Mouse (Mus musculus): ENCODE data around the gene Hspa8. TPM values are rescaled to one million over a fixed set of nuclear protein-coding genes. Genes with fewer than 3 reads are reported as not detected.
"Not testable (repeated sequence)": the region's sequence is repeated elsewhere in the genome, so short reads cannot be mapped to it uniquely, and the experiment has no call there.

Hspa8 gene
- total RNA-seq, 1 experiment, result 3,988 TPM

GRCm38 (mm10) chr9:40781726-40782581 lies 18.8 kb upstream of the Hspa8 start:
- Histone ChIP-seq H3K36me3 (ENCODE audit: control insufficient read depth, insufficient read depth, low read length, poor library complexity, severe bottlenecking) (no peaks in the 10 kb centered on the region), H3K4me1 (ENCODE audit: control insufficient read depth in 2 of 2, insufficient read depth in 2 of 2, low read length in 2 of 2, poor library complexity in 1 of 2) (peaks cover 8 to 10% of the 10 kb centered on the region in 2 experiments), H3K27ac (ENCODE audit: insufficient read depth, low read depth, low read length, poor library complexity, severe bottlenecking) (peak overlapping the region; percentile 96), H3K4me3 (ENCODE audit: insufficient read depth in 1 of 2, low read depth in 1 of 2, low read length in 2 of 2, poor library complexity in 1 of 2, severe bottlenecking in 1 of 2) (peak overlapping the region; percentile 10 to 50; a peak in 3 of 4 replicates), H3K9ac (ENCODE audit: insufficient read depth, low read depth, low read length, poor library complexity, severe bottlenecking) (peak overlapping the region; percentile 54), H3K9me3 (ENCODE audit: control insufficient read depth, insufficient read depth, low read depth, low read length) (no peaks in the 10 kb centered on the region)
- DNase-seq (ENCODE audit: low read depth, low spot score), result no peak
- in situ Hi-C loops (cut with MboI; ENCODE audit: low sequenced_read_pairs in 2 of 2, unreplicated experiment in 2 of 2), result no loop called here
- no peak for TF ChIP-seq ZNF384 (IDR thresholded peaks at IDR 0.05; ENCODE audit: low read depth, low read length)
- TF ChIP-seq MAFK (IDR thresholded peaks at IDR 0.05; ENCODE audit: insufficient read depth, low read depth, low read length), result no peak
- TF ChIP-seq ZC3H11A (IDR thresholded peaks at IDR 0.05; ENCODE audit: borderline replicate concordance, low read depth, low read length), result no peak
- TF ChIP-seq HCFC1 (IDR thresholded peaks at IDR 0.05; ENCODE audit: borderline replicate concordance, insufficient read depth, low read length), result no peak
- no peak for TF ChIP-seq CHD2 (IDR thresholded peaks at IDR 0.05; ENCODE audit: low read depth, low read length)

- Histone ChIP-seq H3K9ac (ENCODE audit: insufficient read depth, low read depth, low read length, poor library complexity, severe bottlenecking) (peak overlapping the region; percentile 49), H3K36me3 (ENCODE audit: control insufficient read depth, insufficient read depth, low read length, poor library complexity, severe bottlenecking) (no peaks in the 10 kb centered on the region), H3K4me1 (ENCODE audit: control insufficient read depth in 2 of 2, insufficient read depth in 2 of 2, low read length in 2 of 2, poor library complexity in 1 of 2) (peaks cover 8 to 10% of the 10 kb centered on the region in 2 experiments), H3K9me3 (ENCODE audit: control insufficient read depth, insufficient read depth, low read depth, low read length) (no peaks in the 10 kb centered on the region), H3K27ac (ENCODE audit: insufficient read depth, low read depth, low read length, poor library complexity, severe bottlenecking) (peak overlapping the region; percentile 96), H3K4me3 (ENCODE audit: insufficient read depth in 1 of 2, low read depth in 1 of 2, low read length in 2 of 2, poor library complexity in 1 of 2, severe bottlenecking in 1 of 2) (peak overlapping the region; percentile 47 to 50)
- TF ChIP-seq ZNF384 (IDR thresholded peaks at IDR 0.05; ENCODE audit: low read depth, low read length), result peak; percentile 94
- no peak; the same call in 1 of the 2 replicates for TF ChIP-seq CHD2 (IDR thresholded peaks at IDR 0.05; ENCODE audit: low read depth, low read length)
- in situ Hi-C loops (cut with MboI; ENCODE audit: low sequenced_read_pairs in 2 of 2, unreplicated experiment in 2 of 2), result no loop called here
- peak; percentile 90 for DNase-seq (ENCODE audit: low read depth, low spot score)
These were observed 17.0 kb upstream of the Hspa8 start for GRCm38 (mm10) chr9:40783641-40784373.

- H3K9me3 ChIP-seq (ENCODE audit: control insufficient read depth, insufficient read depth, low read depth, low read length), result no peaks in the 10 kb centered on the region
- H3K27ac ChIP-seq (ENCODE audit: insufficient read depth, low read depth, low read length, poor library complexity, severe bottlenecking), result peak overlapping the region; percentile 96
- peak overlapping the region; percentile 47 to 50 for H3K4me3 ChIP-seq (ENCODE audit: insufficient read depth in 1 of 2, low read depth in 1 of 2, low read length in 2 of 2, poor library complexity in 1 of 2, severe bottlenecking in 1 of 2)
- DNase-seq (ENCODE audit: low read depth, low spot score), result no peak
- no peaks in the 10 kb centered on the region for H3K36me3 ChIP-seq (ENCODE audit: control insufficient read depth, insufficient read depth, low read length, poor library complexity, severe bottlenecking)
- H3K4me1 ChIP-seq (ENCODE audit: control insufficient read depth in 2 of 2, insufficient read depth in 2 of 2, low read length in 2 of 2, poor library complexity in 1 of 2), result peaks cover 8 to 10% of the 10 kb centered on the region in 2 experiments
- in situ Hi-C loops (cut with MboI; ENCODE audit: low sequenced_read_pairs in 2 of 2, unreplicated experiment in 2 of 2), result no loop called here
- H3K9ac ChIP-seq (ENCODE audit: insufficient read depth, low read depth, low read length, poor library complexity, severe bottlenecking), result peak overlapping the region; percentile 49
- TF ChIP-seq MAFK (IDR thresholded peaks at IDR 0.05; ENCODE audit: insufficient read depth, low read depth, low read length) (no peak), HCFC1 (IDR thresholded peaks at IDR 0.05; ENCODE audit: borderline replicate concordance, insufficient read depth, low read length) (no peak), ZNF384 (IDR thresholded peaks at IDR 0.05; ENCODE audit: low read depth, low read length) (no peak), ZC3H11A (IDR thresholded peaks at IDR 0.05; ENCODE audit: borderline replicate concordance, low read depth, low read length) (no peak), CHD2 (IDR thresholded peaks at IDR 0.05; ENCODE audit: low read depth, low read length) (no peak)
These were observed 16.3 kb upstream of the Hspa8 start for GRCm38 (mm10) chr9:40784374-40784967.

GRCm38 (mm10) chr9:40785452-40785851 lies 15.3 kb upstream of the Hspa8 start:
- no peaks in the 10 kb centered on the region for H3K36me3 ChIP-seq (ENCODE audit: control insufficient read depth, insufficient read depth, low read length, poor library complexity, severe bottlenecking)
- in situ Hi-C loops (cut with MboI; ENCODE audit: low sequenced_read_pairs in 2 of 2, unreplicated experiment in 2 of 2), result no loop called here
- H3K9me3 ChIP-seq (ENCODE audit: control insufficient read depth, insufficient read depth, low read depth, low read length), result no peaks in the 10 kb centered on the region
- no peak for TF ChIP-seq CHD2 (IDR thresholded peaks at IDR 0.05; ENCODE audit: low read depth, low read length)
- TF ChIP-seq MAFK (IDR thresholded peaks at IDR 0.05; ENCODE audit: insufficient read depth, low read depth, low read length), result no peak
- no peak for TF ChIP-seq HCFC1 (IDR thresholded peaks at IDR 0.05; ENCODE audit: borderline replicate concordance, insufficient read depth, low read length)
- no peak for TF ChIP-seq ZNF384 (IDR thresholded peaks at IDR 0.05; ENCODE audit: low read depth, low read length)
- no peak for TF ChIP-seq ZC3H11A (IDR thresholded peaks at IDR 0.05; ENCODE audit: borderline replicate concordance, low read depth, low read length)
- DNase-seq (ENCODE audit: low read depth, low spot score), result no peak
- peaks cover 5 to 10% of the 10 kb centered on the region in 2 experiments; a peak in 3 of 4 replicates for H3K4me1 ChIP-seq (ENCODE audit: control insufficient read depth in 2 of 2, insufficient read depth in 2 of 2, low read length in 2 of 2, poor library complexity in 1 of 2)
- H3K27ac ChIP-seq (ENCODE audit: insufficient read depth, low read depth, low read length, poor library complexity, severe bottlenecking), result no peak overlapping the region; the same call in 1 of the 2 replicates
- H3K9ac ChIP-seq (ENCODE audit: insufficient read depth, low read depth, low read length, poor library complexity, severe bottlenecking), result no peak overlapping the region
- H3K4me3 ChIP-seq (ENCODE audit: insufficient read depth in 1 of 2, low read depth in 1 of 2, low read length in 2 of 2, poor library complexity in 1 of 2, severe bottlenecking in 1 of 2), result no peak overlapping the region

- H3K27ac ChIP-seq (ENCODE audit: insufficient read depth, low read depth, low read length, poor library complexity, severe bottlenecking); H3K9ac ChIP-seq (ENCODE audit: insufficient read depth, low read depth, low read length, poor library complexity, severe bottlenecking); H3K4me3 ChIP-seq (ENCODE audit: insufficient read depth in 1 of 2, low read depth in 1 of 2, low read length in 2 of 2, poor library complexity in 1 of 2, severe bottlenecking in 1 of 2); H3K9me3 ChIP-seq (ENCODE audit: control insufficient read depth, insufficient read depth, low read depth, low read length); H3K36me3 ChIP-seq (ENCODE audit: control insufficient read depth, insufficient read depth, low read length, poor library complexity, severe bottlenecking); in situ Hi-C loops (cut with MboI; ENCODE audit: low sequenced_read_pairs in 2 of 2, unreplicated experiment in 2 of 2); DNase-seq (ENCODE audit: low read depth, low spot score): not testable (repeated sequence)
- H3K4me1 ChIP-seq (ENCODE audit: control insufficient read depth in 2 of 2, insufficient read depth in 2 of 2, low read length in 2 of 2, poor library complexity in 1 of 2), result peaks cover 5 to 10% of the 10 kb centered on the region in 2 experiments
These were observed 14.0 kb upstream of the Hspa8 start for GRCm38 (mm10) chr9:40786820-40787219.
